Mouse (Mus musculus): ENCODE results near the gene Lpp. TPM values are rescaled to one million over a fixed set of nuclear protein-coding genes. Genes with fewer than 3 reads are reported as not detected.

Gene Lpp
- polyA plus RNA-seq, 1 experiment from 2014 or later, result 63.0 TPM

- no peak for ATAC-seq
- Histone ChIP-seq H3K36me3 (no peaks in the 10 kb centered on the region), H3K4me3 (replicated peaks) (no peak overlapping the region), H3K9ac (no peak overlapping the region), H3K27me3 (replicated peaks) (no peaks in the 10 kb centered on the region), H3K4me1 (replicated peaks) (no peaks in the 10 kb centered on the region), H3K9me3 (no peaks in the 10 kb centered on the region), H3K27ac (no peak overlapping the region), H3K4me2 (replicated peaks) (no peak overlapping the region)
- WGBS, result 87% methylated on average over 4 of the region's 4 CpGs
Measured at GRCm38 (mm10) chr16:24740714-24741113, 347.4 kb downstream of the Lpp start.

- no peak overlapping the region for H3K9ac ChIP-seq
- H3K4me1 ChIP-seq (replicated peaks), result no peaks in the 10 kb centered on the region
- H3K36me3 ChIP-seq, result no peaks in the 10 kb centered on the region
- H3K4me2 ChIP-seq (replicated peaks), result no peak overlapping the region
- no peaks in the 10 kb centered on the region for H3K27me3 ChIP-seq (replicated peaks)
- H3K9me3 ChIP-seq, result no peaks in the 10 kb centered on the region
- H3K27ac ChIP-seq, result no peak overlapping the region
- no peak overlapping the region for H3K4me3 ChIP-seq (replicated peaks)
- no peak for ATAC-seq
Measured at GRCm38 (mm10) chr16:24749816-24750215, 356.5 kb downstream of the Lpp start.

- Histone ChIP-seq H3K4me3 (replicated peaks) (no peak overlapping the region), H3K9me3 (no peaks in the 10 kb centered on the region), H3K4me1 (replicated peaks) (no peaks in the 10 kb centered on the region), H3K9ac (no peak overlapping the region), H3K27me3 (replicated peaks) (no peaks in the 10 kb centered on the region), H3K4me2 (replicated peaks) (no peak overlapping the region), H3K36me3 (no peaks in the 10 kb centered on the region), H3K27ac (no peak overlapping the region)
- WGBS, result 76% methylated on average over 9 of the region's 9 CpGs
- ATAC-seq, result no peak
Measured at GRCm38 (mm10) chr16:24756141-24756540, 362.8 kb downstream of the Lpp start.

- 81% methylated on average over 3 of the region's 3 CpGs for WGBS
- H3K9ac ChIP-seq, result no peak overlapping the region
- H3K4me3 ChIP-seq (replicated peaks), result no peak overlapping the region
- H3K27me3 ChIP-seq (replicated peaks), result no peaks in the 10 kb centered on the region
- no peak overlapping the region for H3K4me2 ChIP-seq (replicated peaks)
- H3K9me3 ChIP-seq, result no peaks in the 10 kb centered on the region
- no peak for ATAC-seq
- H3K4me1 ChIP-seq (replicated peaks), result no peaks in the 10 kb centered on the region
- 0 out of 2 replicates have a peak, but pooled peaks cover 6% of the 10 kb centered on the region for H3K36me3 ChIP-seq
- no peak overlapping the region for H3K27ac ChIP-seq
Measured at GRCm38 (mm10) chr16:24766051-24766450, 372.7 kb downstream of the Lpp start.

- Histone ChIP-seq H3K9me3 (no peaks in the 10 kb centered on the region), H3K27ac (no peak overlapping the region), H3K9ac (no peak overlapping the region), H3K36me3 (0 out of 2 replicates have a peak, but pooled peaks cover 6% of the 10 kb centered on the region), H3K4me1 (replicated peaks) (no peaks in the 10 kb centered on the region), H3K4me3 (replicated peaks) (no peak overlapping the region), H3K27me3 (replicated peaks) (no peaks in the 10 kb centered on the region), H3K4me2 (replicated peaks) (no peak overlapping the region)
- 84% methylated on average over 2 of the region's 2 CpGs for WGBS
- ATAC-seq, result no peak
Measured at GRCm38 (mm10) chr16:24766596-24766995, 373.3 kb downstream of the Lpp start.

GRCm38 (mm10) chr16:24777053-24777452, 383.7 kb downstream of the Lpp start:
- no peaks in the 10 kb centered on the region for H3K4me1 ChIP-seq (replicated peaks)
- H3K9me3 ChIP-seq, result no peaks in the 10 kb centered on the region
- no peak overlapping the region for H3K4me2 ChIP-seq (replicated peaks)
- H3K36me3 ChIP-seq, result no peaks in the 10 kb centered on the region
- 86% methylated on average over 2 of the region's 2 CpGs for WGBS
- no peak overlapping the region for H3K27ac ChIP-seq
- H3K27me3 ChIP-seq (replicated peaks), result no peaks in the 10 kb centered on the region
- no peak overlapping the region for H3K9ac ChIP-seq
- H3K4me3 ChIP-seq (replicated peaks), result no peak overlapping the region
- no peak for ATAC-seq

- WGBS, result 80% methylated on average over 8 of the region's 8 CpGs
Measured at GRCm38 (mm10) chr16:24778432-24779274, 385.3 kb downstream of the Lpp start.

GRCm38 (mm10) chr16:24780545-24780944, 387.2 kb downstream of the Lpp start:
- no peak for ATAC-seq
- H3K4me2 ChIP-seq (replicated peaks), result no peak overlapping the region
- no peak overlapping the region for H3K27ac ChIP-seq
- WGBS, result 76% methylated on average over 7 of the region's 7 CpGs
- H3K9me3 ChIP-seq, result no peaks in the 10 kb centered on the region
- no peaks in the 10 kb centered on the region for H3K36me3 ChIP-seq
- no peak overlapping the region for H3K4me3 ChIP-seq (replicated peaks)
- H3K4me1 ChIP-seq (replicated peaks), result no peaks in the 10 kb centered on the region
- H3K9ac ChIP-seq, result no peak overlapping the region
- H3K27me3 ChIP-seq (replicated peaks), result no peaks in the 10 kb centered on the region

More at GRCm38 (mm10) chr16:24778432-24779274, 385.3 kb downstream of the Lpp start:
- Histone ChIP-seq H3K4me3 (replicated peaks) (no peak overlapping the region), H3K27ac (no peak overlapping the region), H3K4me2 (replicated peaks) (no peak overlapping the region), H3K36me3 (no peaks in the 10 kb centered on the region), H3K27me3 (replicated peaks) (no peaks in the 10 kb centered on the region), H3K9ac (no peak overlapping the region), H3K9me3 (no peaks in the 10 kb centered on the region), H3K4me1 (replicated peaks) (no peaks in the 10 kb centered on the region)
- no peak for ATAC-seq

GRCm38 (mm10) chr16:24781922-24782321, 388.6 kb downstream of the Lpp start:
- no peaks in the 10 kb centered on the region for H3K27me3 ChIP-seq (replicated peaks)
- no peak overlapping the region for H3K4me2 ChIP-seq (replicated peaks)
- H3K9ac ChIP-seq, result no peak overlapping the region
- ATAC-seq, result no peak
- H3K36me3 ChIP-seq, result no peaks in the 10 kb centered on the region
- no peaks in the 10 kb centered on the region for H3K9me3 ChIP-seq
- no peak overlapping the region for H3K27ac ChIP-seq
- WGBS, result 54% methylated on average over 3 of the region's 3 CpGs
- H3K4me1 ChIP-seq (replicated peaks), result no peaks in the 10 kb centered on the region
- no peak overlapping the region for H3K4me3 ChIP-seq (replicated peaks)

- no peak overlapping the region for H3K4me2 ChIP-seq (replicated peaks)
- H3K36me3 ChIP-seq, result no peaks in the 10 kb centered on the region
- WGBS, result 89% methylated on average over 1 of the region's 1 CpGs
- H3K9me3 ChIP-seq, result no peaks in the 10 kb centered on the region
- ATAC-seq, result no peak
- no peaks in the 10 kb centered on the region for H3K4me1 ChIP-seq (replicated peaks)
- no peak overlapping the region for H3K9ac ChIP-seq
- H3K27ac ChIP-seq, result no peak overlapping the region
- H3K27me3 ChIP-seq (replicated peaks), result no peaks in the 10 kb centered on the region
- no peak overlapping the region for H3K4me3 ChIP-seq (replicated peaks)
Measured at GRCm38 (mm10) chr16:24785651-24786050, 392.3 kb downstream of the Lpp start.

- H3K9me3 ChIP-seq, result no peaks in the 10 kb centered on the region
- no peak for ATAC-seq
- H3K36me3 ChIP-seq, result no peaks in the 10 kb centered on the region
- 73% methylated on average over 3 of the region's 3 CpGs for WGBS
- H3K4me3 ChIP-seq (replicated peaks), result no peak overlapping the region
- no peak overlapping the region for H3K9ac ChIP-seq
- H3K27ac ChIP-seq, result no peak overlapping the region
- no peaks in the 10 kb centered on the region for H3K27me3 ChIP-seq (replicated peaks)
- no peak overlapping the region for H3K4me2 ChIP-seq (replicated peaks)
- H3K4me1 ChIP-seq (replicated peaks), result no peaks in the 10 kb centered on the region
Measured at GRCm38 (mm10) chr16:24788973-24789372, 395.7 kb downstream of the Lpp start.

GRCm38 (mm10) chr16:24791387-24791786, 398.1 kb downstream of the Lpp start:
- Histone ChIP-seq H3K36me3 (no peaks in the 10 kb centered on the region), H3K27ac (no peak overlapping the region), H3K4me3 (replicated peaks) (no peak overlapping the region), H3K4me2 (replicated peaks) (no peak overlapping the region), H3K4me1 (replicated peaks) (no peaks in the 10 kb centered on the region), H3K27me3 (replicated peaks) (no peaks in the 10 kb centered on the region), H3K9me3 (no peaks in the 10 kb centered on the region), H3K9ac (no peak overlapping the region)
- 68% methylated on average over 1 of the region's 1 CpGs for WGBS
- no peak for ATAC-seq

GRCm38 (mm10) chr16:24791984-24792383, 398.7 kb downstream of the Lpp start:
- Histone ChIP-seq H3K4me1 (replicated peaks) (no peaks in the 10 kb centered on the region), H3K4me2 (replicated peaks) (no peak overlapping the region), H3K36me3 (no peaks in the 10 kb centered on the region), H3K9me3 (no peaks in the 10 kb centered on the region), H3K9ac (no peak overlapping the region), H3K27ac (no peak overlapping the region), H3K27me3 (replicated peaks) (no peaks in the 10 kb centered on the region), H3K4me3 (replicated peaks) (no peak overlapping the region)
- WGBS, result 87% methylated on average over 4 of the region's 4 CpGs
- no peak for ATAC-seq
